In the genomic region with DNA sequence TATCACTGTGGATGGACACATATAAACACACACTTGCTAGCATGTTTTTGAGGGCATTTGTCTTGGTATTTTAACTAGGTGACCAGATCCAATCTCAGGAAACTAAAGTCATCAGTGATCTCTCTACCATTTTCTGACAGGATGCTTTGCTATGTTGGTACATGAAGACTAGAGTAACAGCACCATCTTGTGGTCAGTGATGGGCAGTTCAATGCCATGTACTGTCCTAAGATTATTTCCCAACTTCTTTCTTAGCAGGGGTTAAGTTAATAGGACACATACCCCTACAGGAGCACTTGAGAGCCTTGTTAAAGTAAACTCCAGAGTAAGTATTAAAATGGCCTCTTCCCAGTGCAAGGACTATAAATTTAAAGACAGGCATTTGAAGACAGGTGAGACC, we compare ENCODE assay signal across 10 mouse cellular contexts. TPM values are rescaled to one million over a fixed set of nuclear protein-coding genes. Genes with fewer than 3 reads are reported as not detected.
DNase-seq lines count a peak whose midpoint lies in the region; ATAC-seq and TF ChIP-seq lines count a peak whose summit lies in the region.
"Had no signal": no experiment of that assay in that cellular context is flagged by ENCODE, and none has a peak within 500 bp of the region (broad histone marks: within the 10 kb centered on the region; RNA-seq: fewer than 3 reads in every experiment).

No protein-coding gene starts in this region.

- DNase-seq in testis, postnatal 10 days (ENCODE audit: low spot score), result no peak
- peak; percentile 14 for DNase-seq in brain, embryonic 18.5 days (ENCODE audit: low read depth, low spot score)
- DNase-seq in kidney, adult 9 months, result peak; percentile 51
- peak; percentile 26 for DNase-seq in liver, postnatal 0 days
- peak; percentile 41 for DNase-seq in retina, postnatal 7 days (ENCODE audit: low read depth, low spot score)
- no peak for DNase-seq in gastrocnemius, postnatal 25 days

- H3K9me3 ChIP-seq in forebrain, embryonic 13.5 days (replicated peaks), result no peaks in the 10 kb centered on the region
- H3K9me3 ChIP-seq in liver, postnatal 0 days (ENCODE audit: low read length), result no peaks in the 10 kb centered on the region
- H3K9me3 ChIP-seq: heart, embryonic 13.5 days had no signal

- H3K4me3 ChIP-seq in testis, adult 2 months (ENCODE audit: control insufficient read depth, low read depth, low read length), result no peak overlapping the region
- no peak overlapping the region for H3K4me3 ChIP-seq in forebrain, embryonic 13.5 days
- H3K4me3 ChIP-seq in liver, postnatal 0 days (ENCODE audit: low read depth, low read length), result no peak overlapping the region
- H3K4me3 ChIP-seq: heart, embryonic 13.5 days had no signal

- TF ChIP-seq EP300 in liver, postnatal 0 days (IDR thresholded peaks at IDR 0.05; ENCODE audit: low read depth), result no peak

- peak; percentile 91 for ATAC-seq in forebrain, embryonic 13.5 days
- ATAC-seq in liver, postnatal 0 days, result peak; percentile 64; the same call in 1 of the 2 replicates

- no peak overlapping the region for H3K9ac ChIP-seq in forebrain, embryonic 13.5 days
- no peak overlapping the region for H3K9ac ChIP-seq in liver, postnatal 0 days (replicated peaks)
- H3K9ac ChIP-seq: heart, embryonic 13.5 days had no signal

- no peaks in the 10 kb centered on the region for H3K36me3 ChIP-seq in testis, adult 2 months (ENCODE audit: control insufficient read depth, insufficient read depth, low read length)
- H3K36me3 ChIP-seq in forebrain, embryonic 13.5 days (ENCODE audit: poor library complexity, severe bottlenecking), result no peaks in the 10 kb centered on the region
- no peaks in the 10 kb centered on the region for H3K36me3 ChIP-seq in liver, postnatal 0 days (replicated peaks; ENCODE audit: insufficient read depth, low read length)
- H3K36me3 ChIP-seq: heart, embryonic 13.5 days had no signal

- no peak for TF ChIP-seq POLR2A in testis, adult 2 months (IDR thresholded peaks at IDR 0.05; ENCODE audit: control insufficient read depth, low read depth, low read length)

- peak; percentile 12; the same call in 1 of the 2 replicates for TF ChIP-seq CTCF in testis, adult 2 months (IDR thresholded peaks at IDR 0.05; ENCODE audit: control insufficient read depth, insufficient read depth, insufficient replicate concordance, low read depth, low read length)
- peak; percentile 90 for TF ChIP-seq CTCF in liver, postnatal 0 days (IDR thresholded peaks at IDR 0.05; ENCODE audit: low read depth)

- H3K27me3 ChIP-seq in testis, adult 2 months (ENCODE audit: control insufficient read depth, insufficient read depth, low read length), result no peaks in the 10 kb centered on the region
- no peaks in the 10 kb centered on the region for H3K27me3 ChIP-seq in forebrain, embryonic 13.5 days
- no peaks in the 10 kb centered on the region for H3K27me3 ChIP-seq in liver, postnatal 0 days (ENCODE audit: insufficient read depth, low read length)
- H3K27me3 ChIP-seq: heart, embryonic 13.5 days had no signal

- H3K27ac ChIP-seq in testis, adult 2 months (ENCODE audit: control insufficient read depth, insufficient read depth, low read depth, low read length), result no peak overlapping the region
- H3K27ac ChIP-seq in forebrain, embryonic 13.5 days, result no peak overlapping the region
- H3K27ac ChIP-seq in liver, postnatal 0 days (ENCODE audit: low read depth), result no peak overlapping the region
- H3K27ac ChIP-seq: heart, embryonic 13.5 days had no signal

- H3K4me2 ChIP-seq in forebrain, embryonic 13.5 days, result no peak overlapping the region
- H3K4me2 ChIP-seq in liver, postnatal 0 days (ENCODE audit: low read depth, low read length), result no peak overlapping the region
- H3K4me2 ChIP-seq: heart, embryonic 13.5 days had no signal

- H3K4me1 ChIP-seq in testis, adult 2 months (ENCODE audit: control insufficient read depth, insufficient read depth, low read length), result no peaks in the 10 kb centered on the region
- no peaks in the 10 kb centered on the region for H3K4me1 ChIP-seq in forebrain, embryonic 13.5 days
- H3K4me1 ChIP-seq in liver, postnatal 0 days (ENCODE audit: insufficient read depth), result 0 out of 2 replicates have a peak, but pooled peaks cover 2% of the 10 kb centered on the region
- H3K4me1 ChIP-seq: heart, embryonic 13.5 days had no signal

RNA-seq across cellular contexts. Expression of a gene that starts 33.6 kb away (rescaled TPM):
- 0.17 and 0.31 TPM in 2 replicates for polyA plus RNA-seq in testis, adult 2 months (2012; rRNA removed)
- 0.25 and 0.55 TPM in 2 replicates for polyA plus RNA-seq in forebrain, embryonic 13.5 days (2015; fragmentation: Nextera tagmentation; extraction: Ambion mirVana)
- 7.6 and 7.7 TPM in 2 replicates for polyA plus RNA-seq in liver, postnatal 0 days (2015; fragmentation: Nextera tagmentation; extraction: Ambion mirVana)
- total RNA-seq in gastrocnemius, postnatal 25 days (2021), result under 1 TPM; 0.13 to 0.27 TPM

RNA-seq across cellular contexts. Expression of a gene that starts 42.6 kb away (rescaled TPM):
- polyA plus RNA-seq in testis, adult 2 months (2012; rRNA removed), result not detected in 2 replicates
- polyA plus RNA-seq in forebrain, embryonic 13.5 days (2015; fragmentation: Nextera tagmentation; extraction: Ambion mirVana), result not detected in 2 replicates
- not detected in 2 replicates for polyA plus RNA-seq in liver, postnatal 0 days (2015; fragmentation: Nextera tagmentation; extraction: Ambion mirVana)
- not detected for total RNA-seq in gastrocnemius, postnatal 25 days (2021)
- polyA plus RNA-seq: heart, embryonic 13.5 days; small intestine, adult 2 months had no signal

Comparison
In these comparisons a context has a peak if more than half of its experiments do, and no peak if none do; other contexts are left out.
1. DNase-seq: peak in brain, embryonic 18.5 days (single experiment), kidney, adult 9 months (single experiment), liver, postnatal 0 days (single experiment) and retina, postnatal 7 days (single experiment); none in testis, postnatal 10 days (single experiment) and gastrocnemius, postnatal 25 days (single experiment).